Mouse (Mus musculus) heart, adult 2 months (tissue): ENCODE measurements around the gene Fmn2.

Experiments
- CTCF ChIP-seq: fragments of 200-600 bp; IDR thresholded peaks from 2 replicates; pipeline ENCODE4 v1.8.1; 2022; ENCODE audit warnings: antibody characterized with exemption, mild to moderate bottlenecking, moderate library complexity
- EP300 ChIP-seq: fragments of 200-500 bp; IDR thresholded peaks from 2 replicates; pipeline ENCODE4 v1.6.1; 2011; ENCODE audit warnings: low read depth, low read length, control low read depth; ENCODE audit not compliant: insufficient read depth
- POLR2A ChIP-seq: fragments of 200-500 bp; IDR thresholded peaks from 2 replicates; pipeline ENCODE4 v1.6.1; 2011; ENCODE audit warnings: mild to moderate bottlenecking, low read depth, low read length, control low read depth; ENCODE audit not compliant: insufficient read depth

- TF ChIP-seq POLR2A (no peak), CTCF (peak; percentile 87), EP300 (no peak)
Measured at GRCm38 (mm10) chr1:174594989-174595388, 93.4 kb downstream of the Fmn2 start.
